ENCODE assay signal across 10 mouse cellular contexts in the genomic region with DNA sequence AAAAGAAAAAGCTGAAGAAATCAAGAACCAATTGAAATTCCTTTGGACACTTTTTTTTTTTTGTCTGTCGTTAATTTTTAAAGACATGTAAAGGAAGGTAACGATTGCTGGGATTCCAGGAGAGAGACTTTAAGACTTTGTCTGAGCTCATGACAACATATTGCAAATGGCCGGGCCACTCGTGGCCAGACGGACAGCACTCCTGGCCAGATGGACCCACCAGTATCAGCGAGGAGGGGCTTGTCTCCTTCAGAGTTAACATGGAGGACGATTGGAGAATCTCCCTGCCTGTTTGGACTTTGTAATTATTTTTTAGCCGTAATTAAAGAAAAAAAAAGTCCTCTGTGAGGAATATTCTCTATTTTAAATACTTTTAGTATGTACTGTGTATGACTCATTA. TPM values are rescaled to one million over a fixed set of nuclear protein-coding genes. Genes with fewer than 3 reads are reported as not detected.
DNase-seq lines count a peak whose midpoint lies in the region; ATAC-seq and TF ChIP-seq lines count a peak whose summit lies in the region.
"Had no signal": no experiment of that assay in that cellular context is flagged by ENCODE, and none has a peak within 500 bp of the region (broad histone marks: within the 10 kb centered on the region; RNA-seq: fewer than 3 reads in every experiment).

No protein-coding gene starts in this region.

- intact Hi-C loops in heart, postnatal 10 days (cut with DNase I), result loop anchor here (5.0 kb wide), 2 partner anchors 57 to 192 kb away; no protein-coding TSS in a partner anchor

- H3K9me3 ChIP-seq in heart, embryonic 11.5 days (replicated peaks; ENCODE audit: control insufficient read depth, low read length), result no peaks in the 10 kb centered on the region
- H3K9me3 ChIP-seq in forebrain, postnatal 0 days (ENCODE audit: low read length), result no peaks in the 10 kb centered on the region
- no peaks in the 10 kb centered on the region for H3K9me3 ChIP-seq in midbrain, embryonic 11.5 days (ENCODE audit: control insufficient read depth, low read length)

- no peak for DNase-seq in heart, postnatal 10 days
- peak; percentile 47 for DNase-seq in Muller cell, postnatal 12 days (ENCODE audit: inconsistent ontology term)
- DNase-seq in forebrain, postnatal 0 days, result peak; percentile 17
- peak; percentile 87 for DNase-seq in midbrain, embryonic 11.5 days (ENCODE audit: low spot score, missing footprints)
- DNase-seq in frontal cortex, postnatal 36 days (ENCODE audit: low spot score in 2 of 2), result no peak
- no peak for DNase-seq in gastrocnemius, adult 18-20 months (ENCODE audit: low spot score)
- DNase-seq in cerebellum, postnatal 36 days, result no peak

- H3K27me3 ChIP-seq in heart, embryonic 11.5 days (ENCODE audit: control insufficient read depth, insufficient read depth, low read length), result peaks cover 46% of the 10 kb centered on the region
- H3K27me3 ChIP-seq in forebrain, postnatal 0 days (ENCODE audit: insufficient read depth, low read length), result no peaks in the 10 kb centered on the region
- H3K27me3 ChIP-seq in midbrain, embryonic 11.5 days (ENCODE audit: control insufficient read depth, insufficient read depth, low read length), result peaks cover 5% of the 10 kb centered on the region; the same call in 1 of the 2 replicates

- 19% methylated on average over 8 of the region's 8 CpGs for WGBS in heart, embryonic 11.5 days (ENCODE audit: insufficient replicate concordance)
- 11% methylated on average over 8 of the region's 8 CpGs for WGBS in forebrain, postnatal 0 days
- 27% methylated on average over 8 of the region's 8 CpGs for WGBS in midbrain, embryonic 11.5 days

- peaks cover 10% of the 10 kb centered on the region; the same call in 1 of the 2 replicates for H3K4me1 ChIP-seq in heart, embryonic 11.5 days (ENCODE audit: control insufficient read depth, insufficient read depth, low read length)
- no peaks in the 10 kb centered on the region; the same call in 1 of the 2 replicates for H3K4me1 ChIP-seq in forebrain, postnatal 0 days (ENCODE audit: insufficient read depth)
- H3K4me1 ChIP-seq in midbrain, embryonic 11.5 days (ENCODE audit: control insufficient read depth, insufficient read depth, low read length), result peaks cover 25% of the 10 kb centered on the region

- no peaks in the 10 kb centered on the region for H3K36me3 ChIP-seq in heart, embryonic 11.5 days (ENCODE audit: control insufficient read depth, insufficient read depth, low read length)
- H3K36me3 ChIP-seq in forebrain, postnatal 0 days (ENCODE audit: insufficient read depth), result no peaks in the 10 kb centered on the region
- no peaks in the 10 kb centered on the region for H3K36me3 ChIP-seq in midbrain, embryonic 11.5 days (ENCODE audit: control insufficient read depth, insufficient read depth, low read length)

- no peak for TF ChIP-seq CTCF in forebrain, postnatal 0 days (IDR thresholded peaks at IDR 0.05; ENCODE audit: low read depth)

- H3K27ac ChIP-seq in heart, embryonic 11.5 days (ENCODE audit: low read depth, low read length), result no peak overlapping the region
- H3K27ac ChIP-seq in forebrain, postnatal 0 days (ENCODE audit: low read depth, low read length), result no peak overlapping the region
- H3K27ac ChIP-seq in midbrain, embryonic 11.5 days (ENCODE audit: low read depth, low read length), result no peak overlapping the region

- no peak overlapping the region for H3K9ac ChIP-seq in heart, embryonic 11.5 days (ENCODE audit: low read depth, low read length)
- peak overlapping the region; percentile 60; the same call in 1 of the 2 replicates for H3K9ac ChIP-seq in forebrain, postnatal 0 days
- H3K9ac ChIP-seq in midbrain, embryonic 11.5 days (ENCODE audit: low read length), result peak overlapping the region; percentile 71; the same call in 1 of the 2 replicates

- H3K4me2 ChIP-seq in heart, embryonic 11.5 days, result peak overlapping the region; percentile 87
- peak overlapping the region; percentile 94 for H3K4me2 ChIP-seq in forebrain, postnatal 0 days (ENCODE audit: low read depth)
- H3K4me2 ChIP-seq in midbrain, embryonic 11.5 days, result peak overlapping the region; percentile 87

- peak overlapping the region; percentile 63 for H3K4me3 ChIP-seq in heart, embryonic 11.5 days (ENCODE audit: low read depth, low read length)
- peak overlapping the region; percentile 57 for H3K4me3 ChIP-seq in forebrain, postnatal 0 days (ENCODE audit: low read depth, low read length)
- peak overlapping the region; percentile 83 for H3K4me3 ChIP-seq in midbrain, embryonic 11.5 days (ENCODE audit: low read depth, low read length)
- H3K4me3 ChIP-seq: erythroblast, embryonic 14.5 days had no signal

- no peak for ATAC-seq in heart, embryonic 11.5 days (replicated peaks; ENCODE audit: insufficient number of reproducible peaks, low FRiP score, low TSS enrichment)
- no peak for ATAC-seq in forebrain, postnatal 0 days
- no peak for ATAC-seq in midbrain, embryonic 11.5 days (ENCODE audit: low FRiP score)

RNA-seq across cellular contexts. Expression of a gene that starts 3.6 kb away (rescaled TPM):
- 42.6 and 44.3 TPM in 2 replicates for polyA plus RNA-seq in heart, embryonic 11.5 days (2014; fragmentation: Nextera tagmentation; extraction: Ambion mirVana)
- total RNA-seq in heart, postnatal 10 days (2021), result 1 to 10 TPM; 6.5 to 6.7 TPM
- total RNA-seq in forebrain, postnatal 0 days (2014; rRNA removed), result 5.8 and 6.1 TPM in 2 replicates
- polyA plus RNA-seq in forebrain, postnatal 0 days (2015; fragmentation: Nextera tagmentation; extraction: Ambion mirVana), result 29.8 and 46.6 TPM in 2 replicates
- 106 and 107 TPM in 2 replicates for polyA plus RNA-seq in midbrain, embryonic 11.5 days (2014; fragmentation: Nextera tagmentation; extraction: Ambion mirVana)
- total RNA-seq in gastrocnemius, adult 18-20 months (2021), result 1 to 10 TPM; 1.6 to 2.7 TPM
- total RNA-seq: megakaryocyte-erythroid progenitor cell, adult 5-6 weeks had no signal
- polyA plus RNA-seq: erythroblast, embryonic 14.5 days had no signal

Comparison
In these comparisons a context has a peak if more than half of its experiments do, and no peak if none do; other contexts are left out.
1. DNase-seq: peak in Muller cell, postnatal 12 days (single experiment), forebrain, postnatal 0 days (single experiment) and midbrain, embryonic 11.5 days (single experiment); none in heart, postnatal 10 days (0 of 2), frontal cortex, postnatal 36 days (0 of 2), gastrocnemius, adult 18-20 months (single experiment) and cerebellum, postnatal 36 days (0 of 2).
2. Peak in every context shown above with its lines, with median percentiles within 50 percentile points of each other: H3K4me2 ChIP-seq and H3K4me3 ChIP-seq.